Mouse (Mus musculus): ENCODE measurements around the gene Col6a6.

DNA sequence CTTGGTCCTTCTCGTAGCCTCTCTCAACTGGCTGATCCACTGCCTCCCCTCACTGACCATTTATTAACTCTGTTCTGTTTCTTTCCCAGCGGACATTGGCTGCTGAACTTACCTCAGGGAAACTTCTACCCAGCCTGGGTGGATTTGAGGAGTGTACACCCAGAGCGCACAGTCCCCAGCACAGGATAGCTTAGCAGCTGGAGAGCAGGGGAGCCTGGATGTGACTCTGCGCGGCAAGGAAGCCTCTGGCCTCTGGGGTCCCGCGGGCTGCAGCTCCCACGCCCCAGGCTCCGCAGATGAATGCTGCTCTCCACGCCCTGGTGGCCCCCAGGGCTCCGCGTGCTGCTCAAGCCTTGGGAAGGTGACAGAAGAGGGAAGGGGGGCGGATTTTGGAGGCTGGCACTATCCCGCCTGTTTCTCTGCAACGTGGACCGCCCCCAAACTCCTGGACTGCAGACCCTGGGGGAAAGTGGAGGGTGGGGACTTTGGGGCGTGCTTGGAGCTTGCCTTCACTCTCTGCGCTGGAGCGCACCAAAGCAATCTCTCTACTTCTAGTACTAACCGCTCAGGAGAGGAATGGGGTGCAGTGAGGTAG is at the start of gene Col6a6:
- TF ChIP-seq HCFC1 (IDR thresholded peaks at IDR 0.05; ENCODE audit: borderline replicate concordance, insufficient read depth, low read length) (no peak), MAFK (IDR thresholded peaks at IDR 0.05; ENCODE audit: insufficient read depth, low read depth, low read length) (no peak), CHD2 (IDR thresholded peaks at IDR 0.05; ENCODE audit: low read depth, low read length) (no peak), ZNF384 (IDR thresholded peaks at IDR 0.05; ENCODE audit: low read depth, low read length) (no peak), ZC3H11A (IDR thresholded peaks at IDR 0.05; ENCODE audit: borderline replicate concordance, low read depth, low read length) (no peak)
